Mouse (Mus musculus) kidney, adult 8-10 months (tissue): ENCODE results near the gene Vipas39.

Experiments used
- DNase-seq, 2 experiments: peaks; one replicate each; pipeline ENCODE4 v3.0.0; 2022

Gene Vipas39

GRCm38 (mm10) chr12:87195069-87195468 is 71.0 kb downstream of the Vipas39 start:
- DNase-seq = no peak

DNA sequence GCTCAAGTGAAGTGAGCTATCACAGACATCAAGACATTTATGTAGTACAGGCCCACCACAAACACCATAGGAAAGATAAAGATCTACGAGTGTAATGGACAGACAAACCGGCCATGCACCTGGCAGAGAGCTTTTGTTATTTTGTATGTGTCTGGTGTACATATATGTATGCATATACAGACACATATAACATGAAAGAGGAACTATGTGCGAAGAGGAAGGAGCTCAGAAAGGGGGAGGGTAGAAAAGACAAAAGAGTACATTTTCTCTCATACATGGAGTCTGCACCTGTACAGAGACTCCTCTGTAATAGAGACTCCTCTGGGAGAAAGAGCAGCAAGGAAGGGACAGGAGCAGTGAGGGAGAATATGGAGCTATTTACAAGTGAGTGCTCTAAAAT is 73.0 kb downstream of the Vipas39 start:
- DNase-seq = no peak
